Mouse (Mus musculus): ENCODE data around the gene Cd79a.

Cd79a gene

GRCm38 (mm10) chr7:24897224-24897623 is at the start of gene Cd79a:
TSS of gene Cd79a (plus strand) at chr7:24897381.
- no peak for DNase-seq (ENCODE audit: low read depth, low spot score)

GRCm38 (mm10) chr7:24850162-24850561 is 47.0 kb upstream of the Cd79a start:
- no peak for DNase-seq (ENCODE audit: low read depth, low spot score)

- DNase-seq (ENCODE audit: low read depth, low spot score) = peak; percentile 70
Measured at GRCm38 (mm10) chr7:24850899-24851303, 46.3 kb upstream of the Cd79a start.

- peak; percentile 30 for DNase-seq (ENCODE audit: low read depth, low spot score)
Measured at GRCm38 (mm10) chr7:24851596-24852325, 45.4 kb upstream of the Cd79a start.

GRCm38 (mm10) chr7:24852557-24853232 is 44.5 kb upstream of the Cd79a start:
- DNase-seq (ENCODE audit: low read depth, low spot score) = peak; percentile 88

- no peak for DNase-seq (ENCODE audit: low read depth, low spot score)
Measured at GRCm38 (mm10) chr7:24853233-24853563, 44.0 kb upstream of the Cd79a start.

GRCm38 (mm10) chr7:24853695-24854094 is 43.5 kb upstream of the Cd79a start:
- DNase-seq (ENCODE audit: low read depth, low spot score) = no peak

GRCm38 (mm10) chr7:24856460-24857120 is 40.6 kb upstream of the Cd79a start:
- DNase-seq (ENCODE audit: low read depth, low spot score) = no peak

GRCm38 (mm10) chr7:24859234-24859633 is 37.9 kb upstream of the Cd79a start:
- peak; percentile 78 for DNase-seq (ENCODE audit: low read depth, low spot score)

GRCm38 (mm10) chr7:24861913-24862312 is 35.3 kb upstream of the Cd79a start, which contains the start of gene Gm9844:
TSS of gene Gm9844 (plus strand) at chr7:24862213.
- no peak for DNase-seq (ENCODE audit: low read depth, low spot score)

GRCm38 (mm10) chr7:24862853-24863252 is 34.3 kb upstream of the Cd79a start:
- no peak for DNase-seq (ENCODE audit: low read depth, low spot score)

- DNase-seq (ENCODE audit: low read depth, low spot score) = no peak
Measured at GRCm38 (mm10) chr7:24864156-24864555, 33.0 kb upstream of the Cd79a start.

GRCm38 (mm10) chr7:24869080-24869479 is 28.1 kb upstream of the Cd79a start:
- DNase-seq (ENCODE audit: low read depth, low spot score) = no peak

GRCm38 (mm10) chr7:24869532-24870165 is 27.5 kb upstream of the Cd79a start, which contains the start of the genes Lypd4 and Dmrtc2:
TSS of gene Lypd4 (minus strand) at chr7:24869941.
TSS of gene Dmrtc2 (plus strand) at chr7:24870057.
- DNase-seq (ENCODE audit: low read depth, low spot score) = no peak

GRCm38 (mm10) chr7:24877588-24877987 is 19.6 kb upstream of the Cd79a start:
- no peak for DNase-seq (ENCODE audit: low read depth, low spot score)

- DNase-seq (ENCODE audit: low read depth, low spot score) = no peak
Measured at GRCm38 (mm10) chr7:24879620-24880019, 17.6 kb upstream of the Cd79a start.

GRCm38 (mm10) chr7:24882416-24883199 is 14.6 kb upstream of the Cd79a start:
- DNase-seq (ENCODE audit: low read depth, low spot score) = no peak

- peak; percentile 99 for DNase-seq (ENCODE audit: low read depth, low spot score)
Measured at GRCm38 (mm10) chr7:24883896-24884692, 13.1 kb upstream of the Cd79a start, which contains the start of gene Rps19. TSS of gene Rps19 (plus strand) at chr7:24884371.

- DNase-seq (ENCODE audit: low read depth, low spot score) = no peak
Measured at GRCm38 (mm10) chr7:24884693-24885291, 12.4 kb upstream of the Cd79a start.

All from c-Kit-negative CD71-positive TER-119-positive erythroid progenitor cells, embryonic 14.5 days (primary cell).